7 mouse cellular contexts compared by ENCODE assay signal in genomic region chr7:34702718-34703351, GRCm38 (mm10). TPM values are rescaled to one million over a fixed set of nuclear protein-coding genes. Genes with fewer than 3 reads are reported as not detected.
DNase-seq lines count a peak whose midpoint lies in the region; ATAC-seq and TF ChIP-seq lines count a peak whose summit lies in the region.

No protein-coding gene starts in this region.

- H3K4me1 ChIP-seq in kidney, embryonic 15.5 days, result peaks cover 25% of the 10 kb centered on the region
- H3K4me1 ChIP-seq in kidney, embryonic 14.5 days (ENCODE audit: control insufficient read depth, insufficient read depth, low read length), result peaks cover 7% of the 10 kb centered on the region
- H3K4me1 ChIP-seq in MEL (ENCODE audit: control insufficient read depth in 1 of 2, insufficient read depth in 2 of 2, low read length in 2 of 2), result no peaks in the 10 kb centered on the region
- H3K4me1 ChIP-seq in limb, embryonic 13.5 days, result peaks cover 11% of the 10 kb centered on the region

- 16% methylated on average over 11 of the region's 11 CpGs for WGBS in kidney, embryonic 15.5 days
- 19% methylated on average over 11 of the region's 11 CpGs for WGBS in kidney, embryonic 14.5 days
- WGBS in limb, embryonic 13.5 days, result 20% methylated on average over 11 of the region's 11 CpGs

- no peak overlapping the region for H3K4me2 ChIP-seq in kidney, embryonic 15.5 days
- H3K4me2 ChIP-seq in kidney, embryonic 14.5 days (replicated peaks; ENCODE audit: low read depth, low read length), result no peak overlapping the region
- H3K4me2 ChIP-seq in limb, embryonic 13.5 days (replicated peaks), result no peak overlapping the region

- no peaks in the 10 kb centered on the region for H3K36me3 ChIP-seq in kidney, embryonic 15.5 days
- H3K36me3 ChIP-seq in kidney, embryonic 14.5 days (ENCODE audit: control insufficient read depth, insufficient read depth, low read length), result no peaks in the 10 kb centered on the region
- H3K36me3 ChIP-seq in MEL (ENCODE audit: control insufficient read depth in 1 of 2, insufficient read depth in 2 of 2, low read length in 2 of 2), result no peaks in the 10 kb centered on the region
- no peaks in the 10 kb centered on the region for H3K36me3 ChIP-seq in limb, embryonic 13.5 days

- H3K4me3 ChIP-seq in kidney, embryonic 15.5 days (replicated peaks), result no peak overlapping the region
- no peak overlapping the region for H3K4me3 ChIP-seq in kidney, embryonic 14.5 days (ENCODE audit: low read length)
- no peak overlapping the region for H3K4me3 ChIP-seq in MEL (ENCODE audit: control insufficient read depth in 1 of 2, insufficient read depth in 1 of 2, low read depth in 2 of 2, low read length in 2 of 2)
- no peak overlapping the region for H3K4me3 ChIP-seq in limb, embryonic 13.5 days

- H3K27me3 ChIP-seq in kidney, embryonic 15.5 days, result peaks cover 5% of the 10 kb centered on the region; the same call in 1 of the 2 replicates
- H3K27me3 ChIP-seq in kidney, embryonic 14.5 days (ENCODE audit: control insufficient read depth, insufficient read depth, low read length), result no peaks in the 10 kb centered on the region
- no peaks in the 10 kb centered on the region for H3K27me3 ChIP-seq in MEL (ENCODE audit: control insufficient read depth in 1 of 2, insufficient read depth in 2 of 2, low read length in 2 of 2)
- peaks cover 13% of the 10 kb centered on the region for H3K27me3 ChIP-seq in limb, embryonic 13.5 days

- H3K9ac ChIP-seq in kidney, embryonic 15.5 days, result no peak overlapping the region
- no peak overlapping the region for H3K9ac ChIP-seq in kidney, embryonic 14.5 days (ENCODE audit: low read depth, low read length)
- H3K9ac ChIP-seq in MEL (ENCODE audit: control insufficient read depth, low read depth, low read length, poor library complexity, severe bottlenecking), result no peak overlapping the region
- no peak overlapping the region for H3K9ac ChIP-seq in limb, embryonic 13.5 days

- TF ChIP-seq RAD21 in MEL (IDR thresholded peaks at IDR 0.05; ENCODE audit: low read depth, low read length), result no peak

- ATAC-seq in kidney, embryonic 15.5 days (replicated peaks; ENCODE audit: low FRiP score), result peak; percentile 27; the same call in 1 of the 2 replicates
- no peak for ATAC-seq in kidney, embryonic 14.5 days (ENCODE audit: low FRiP score, low TSS enrichment)
- ATAC-seq in limb, embryonic 13.5 days (ENCODE audit: low FRiP score, low read depth), result peak; percentile 15; the same call in 1 of the 2 replicates
- ATAC-seq in erythroid progenitor cell, adult 5-6 weeks (replicated peaks; ENCODE audit: low FRiP score, poor library complexity, severe bottlenecking), result no peak

- no peaks in the 10 kb centered on the region for H3K79me2 ChIP-seq in MEL (ENCODE audit: control insufficient read depth, insufficient read depth, low read length, poor library complexity)

- peak; percentile 3 for DNase-seq in MEL (ENCODE audit: low read depth, low spot score)
- peak; percentile 20 for DNase-seq in c-Kit-positive CD71-negative TER-119-negative erythroid progenitor cells, embryonic 14.5 days (ENCODE audit: low read depth)
- no peak for DNase-seq in spleen, adult 12 weeks (ENCODE audit: low spot score)

- TF ChIP-seq CTCF in MEL (IDR thresholded peaks at IDR 0.05 in 2 of 3, conservative IDR thresholded peaks at IDR 0.05 in 1 of 3; ENCODE audit: control insufficient read depth in 1 of 3, insufficient read depth in 1 of 3, low read depth in 2 of 3, low read length in 3 of 3, poor library complexity in 1 of 3, severe bottlenecking in 1 of 3), result no peak

- TF ChIP-seq EP300 in MEL (IDR thresholded peaks at IDR 0.05; ENCODE audit: low read depth in 1 of 2, low read length in 2 of 2), result no peak

- TF ChIP-seq POLR2A in MEL (IDR thresholded peaks at IDR 0.05; ENCODE audit: control insufficient read depth in 1 of 2, insufficient read depth in 1 of 2, low read depth in 1 of 2, low read length in 2 of 2, poor library complexity in 1 of 2), result no peak

- H3K9me3 ChIP-seq in kidney, embryonic 15.5 days (replicated peaks), result no peaks in the 10 kb centered on the region
- no peaks in the 10 kb centered on the region for H3K9me3 ChIP-seq in kidney, embryonic 14.5 days (ENCODE audit: control insufficient read depth, low read length)
- no peaks in the 10 kb centered on the region for H3K9me3 ChIP-seq in MEL (replicated peaks; ENCODE audit: insufficient read depth, low read length)
- no peaks in the 10 kb centered on the region; the same call in 1 of the 2 replicates for H3K9me3 ChIP-seq in limb, embryonic 13.5 days

- no peak overlapping the region for H3K27ac ChIP-seq in kidney, embryonic 15.5 days
- H3K27ac ChIP-seq in kidney, embryonic 14.5 days (ENCODE audit: low read depth, low read length), result no peak overlapping the region
- no peak overlapping the region for H3K27ac ChIP-seq in MEL (ENCODE audit: control insufficient read depth, low read depth, low read length)
- H3K27ac ChIP-seq in limb, embryonic 13.5 days, result no peak overlapping the region

TF ChIP-seq in MEL, 35 proteins besides CTCF, POLR2A, EP300 and RAD21:
- no peak for TF ChIP-seq ELF1 (IDR thresholded peaks at IDR 0.05; ENCODE audit: low read depth, low read length)
- no peak for TF ChIP-seq MYC (IDR thresholded peaks at IDR 0.05; ENCODE audit: low read depth, low read length)
- no peak for TF ChIP-seq ZC3H11A (IDR thresholded peaks at IDR 0.05; ENCODE audit: low read depth, low read length)
- TF ChIP-seq POLR2AphosphoS5 (IDR thresholded peaks at IDR 0.05; ENCODE audit: borderline replicate concordance, low read depth, low read length), result no peak
- TF ChIP-seq MAFK (IDR thresholded peaks at IDR 0.05; ENCODE audit: borderline replicate concordance, low read depth, low read length), result no peak
- no peak for TF ChIP-seq MEF2A (IDR thresholded peaks at IDR 0.05; ENCODE audit: extremely low read depth, insufficient replicate concordance, low read depth, low read length, poor library complexity, severe bottlenecking)
- TF ChIP-seq BHLHE40 (IDR thresholded peaks at IDR 0.05; ENCODE audit: borderline replicate concordance, low read depth, low read length), result no peak
- no peak for TF ChIP-seq E2F4 (IDR thresholded peaks at IDR 0.05; ENCODE audit: borderline replicate concordance, low read depth, low read length)
- TF ChIP-seq CHD2 (IDR thresholded peaks at IDR 0.05; ENCODE audit: low read length), result no peak
- no peak for TF ChIP-seq SMC3 (IDR thresholded peaks at IDR 0.05; ENCODE audit: low read depth, low read length)
- TF ChIP-seq UBTF (IDR thresholded peaks at IDR 0.05; ENCODE audit: borderline replicate concordance, insufficient read depth, low read depth, low read length), result no peak
- TF ChIP-seq CHD1 (IDR thresholded peaks at IDR 0.05; ENCODE audit: low read depth, low read length), result no peak
- no peak for TF ChIP-seq NRF1 (IDR thresholded peaks at IDR 0.05; ENCODE audit: insufficient read depth, low read depth, low read length, poor library complexity, severe bottlenecking)
- TF ChIP-seq GATA1 (IDR thresholded peaks at IDR 0.05; ENCODE audit: low read depth, low read length), result no peak
- TF ChIP-seq TCF12 (IDR thresholded peaks at IDR 0.05; ENCODE audit: low read depth, low read length), result no peak

RNA-seq across cellular contexts. Expression of gene Kctd15, which starts 46.3 kb away (rescaled TPM):
- 33.4 and 37.0 TPM in 2 replicates for polyA plus RNA-seq in kidney, embryonic 15.5 days (2015; fragmentation: Nextera tagmentation; extraction: Ambion mirVana)
- polyA plus RNA-seq in kidney, embryonic 14.5 days (2014; fragmentation: Nextera tagmentation; extraction: Ambion mirVana), result 15.7 and 28.7 TPM in 2 replicates
- not detected in 2 replicates for total RNA-seq in MEL (2012; rRNA removed)
- polyA plus RNA-seq in MEL (2012; ENCODE audit: insufficient read depth in 1 of 2, insufficient read length in 2 of 2, low read depth in 1 of 2, low replicate concordance in 2 of 2, missing spikeins in 1 of 2), result not detected
- 42.8 and 45.7 TPM in 2 replicates for polyA plus RNA-seq in limb, embryonic 13.5 days (2015; fragmentation: Nextera tagmentation; extraction: Ambion mirVana)
- total RNA-seq in erythroid progenitor cell, adult 5-6 weeks (2015; ENCODE audit: low replicate concordance), result not detected in 2 replicates
- not detected in 2 replicates for total RNA-seq in erythroid progenitor cell, adult 5-6 weeks (2017; ENCODE audit: low replicate concordance)

Comparison
In these comparisons a context has a peak if more than half of its experiments do, and no peak if none do; other contexts are left out.
1. ATAC-seq: peak in kidney, embryonic 15.5 days (single experiment) and limb, embryonic 13.5 days (single experiment); none in kidney, embryonic 14.5 days (single experiment) and erythroid progenitor cell, adult 5-6 weeks (single experiment).
2. RNA of gene Kctd15, which starts 46.3 kb away (polyA plus RNA-seq): 42.8 to 45.7 TPM in limb, embryonic 13.5 days, 33.4 to 37.0 TPM in kidney, embryonic 15.5 days and 15.7 to 28.7 TPM in kidney, embryonic 14.5 days; not detected in MEL; every median in the first group is over 10 times any median in the second.